Mouse (Mus musculus) layer of hippocampus, postnatal 36 days (tissue): ENCODE data around the gene Gm9972. TPM values are rescaled to one million over a fixed set of nuclear protein-coding genes. Genes with fewer than 3 reads are reported as not detected.

Experiments used
- DNase-seq, 2 experiments: peaks; one replicate each; pipeline ENCODE4 v3.0.0; 2022
- total RNA-seq, 2 experiments: library from RNA; stranded (reverse); gene quantifications; 2 replicates each; pipeline ENCODE4 v1.2.3; 2021

The Gm9972 gene
- total RNA-seq = not detected

DNA sequence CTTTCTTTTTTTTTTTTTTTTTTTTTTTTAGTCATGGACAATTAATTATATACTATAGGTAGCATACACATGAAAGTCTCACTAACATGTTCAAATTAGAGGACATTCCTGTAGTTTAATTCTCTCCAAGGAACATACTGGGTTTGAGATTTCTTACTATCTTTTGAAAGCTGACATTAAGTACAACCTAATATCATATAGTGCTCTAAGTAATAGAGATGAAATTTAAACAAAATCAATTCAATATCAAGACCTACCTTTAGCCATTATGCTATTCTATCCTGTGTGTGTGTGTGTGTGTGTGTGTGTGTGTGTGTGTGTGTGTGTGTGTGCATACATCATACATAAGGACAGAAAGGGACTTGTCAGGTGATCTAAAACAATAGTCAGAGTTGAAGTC is at the start of gene Gm9972:
TSS of gene Gm9972 (plus strand) at position 301 of the 400 bp plus-strand sequence.
- no peak for DNase-seq

DNA sequence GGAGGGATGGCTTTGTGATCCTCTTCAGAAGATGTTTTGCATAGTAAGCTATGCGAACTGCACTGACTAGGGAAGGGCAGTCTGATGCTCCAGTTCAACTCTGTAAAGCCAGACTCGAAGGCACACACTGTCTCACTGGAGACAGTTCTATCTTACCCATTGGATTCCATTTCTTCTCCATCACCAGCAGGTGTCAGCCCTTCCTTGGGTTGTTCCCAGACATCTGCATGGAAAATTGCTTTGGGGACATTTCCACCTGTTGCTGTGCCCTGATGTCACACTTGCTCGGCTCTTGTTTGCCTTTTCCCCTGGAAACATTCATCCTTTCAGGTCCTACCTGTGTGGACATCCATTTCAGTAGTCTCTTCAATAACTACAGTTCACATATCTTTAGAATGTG is 36.4 kb upstream of the Gm9972 start:
- peak in 1 of 2 experiments; percentile 12 for DNase-seq

- no peak for DNase-seq
Measured at GRCm38 (mm10) chr11:43011941-43012340, 23.6 kb upstream of the Gm9972 start.

DNA sequence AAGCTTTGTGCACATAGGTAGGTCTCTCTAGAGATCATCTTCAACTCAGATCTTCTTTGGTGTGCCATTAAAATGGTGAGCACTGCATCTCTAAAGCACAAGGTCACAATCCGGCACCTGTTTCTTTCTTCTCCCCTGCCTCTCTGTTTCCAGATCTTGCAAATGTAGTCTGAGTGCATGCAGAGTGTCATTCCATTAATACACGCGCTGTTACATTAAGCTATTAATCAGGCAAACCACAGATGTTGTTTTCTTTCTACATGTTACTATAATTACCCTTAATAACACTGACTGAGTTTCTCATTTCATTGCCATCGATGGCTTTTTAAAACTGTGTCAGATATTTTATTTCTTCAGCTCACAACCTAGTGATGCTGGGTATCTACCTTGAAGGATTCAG is 22.6 kb upstream of the Gm9972 start:
- no peak for DNase-seq

DNA sequence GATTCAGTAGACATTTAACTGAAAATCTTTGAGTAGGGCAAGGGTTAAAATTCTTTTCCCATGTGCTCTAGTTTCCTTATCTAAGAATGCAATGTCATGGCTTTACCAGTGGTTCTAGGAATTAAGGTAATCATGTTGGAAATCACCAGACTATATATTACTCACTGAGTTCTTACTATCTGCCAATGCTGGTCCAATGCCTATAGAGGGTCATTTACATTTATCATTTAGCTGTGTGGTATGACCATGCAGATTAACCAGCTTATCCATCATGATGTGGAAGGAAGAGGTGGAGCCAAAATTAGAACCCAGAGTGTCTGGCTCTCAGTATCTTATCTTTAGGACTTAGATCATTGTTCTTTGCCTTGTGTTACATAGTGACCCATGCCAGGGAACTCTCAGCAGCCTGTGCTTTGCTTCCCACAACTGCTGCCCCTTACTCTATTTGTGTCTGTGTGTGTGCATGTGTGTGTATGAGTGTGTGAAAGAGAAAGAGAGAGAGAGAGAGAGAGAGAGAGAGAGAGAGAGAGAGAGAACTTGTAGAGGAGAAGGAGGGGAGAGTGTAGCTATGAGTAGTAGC is 12.3 kb upstream of the Gm9972 start:
- DNase-seq = no peak

GRCm38 (mm10) chr11:43029813-43030212 is 5.7 kb upstream of the Gm9972 start:
- no peak for DNase-seq

GRCm38 (mm10) chr11:43032141-43032540 is 3.4 kb upstream of the Gm9972 start:
- no peak for DNase-seq

GRCm38 (mm10) chr11:43045871-43046548 is 10.5 kb downstream of the Gm9972 start:
- DNase-seq = no peak

DNA sequence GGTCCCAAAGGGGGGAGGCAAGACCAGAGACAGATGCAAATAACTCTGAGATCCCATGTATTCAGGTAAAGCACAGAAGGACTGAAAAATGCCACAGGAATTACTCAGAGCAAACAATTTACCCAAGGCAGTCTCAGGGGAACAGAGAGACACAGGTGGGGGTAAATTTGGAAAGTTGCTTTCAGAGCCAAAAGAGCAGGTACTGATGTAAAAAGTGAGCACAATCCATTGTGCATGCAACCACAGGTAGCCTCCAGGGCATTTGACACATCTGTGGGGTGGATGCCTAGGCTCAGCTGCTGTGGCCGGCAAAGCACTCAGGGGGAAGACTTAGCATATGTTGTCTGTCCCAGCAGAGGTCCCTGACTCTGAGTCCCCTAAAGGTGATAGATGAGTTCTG is 13.8 kb downstream of the Gm9972 start:
- DNase-seq = no peak

GRCm38 (mm10) chr11:43054972-43055371 is 19.4 kb downstream of the Gm9972 start:
- DNase-seq = peak in 1 of 2 experiments; percentile 21

GRCm38 (mm10) chr11:43059437-43059970 is 24.0 kb downstream of the Gm9972 start:
- no peak for DNase-seq

DNA sequence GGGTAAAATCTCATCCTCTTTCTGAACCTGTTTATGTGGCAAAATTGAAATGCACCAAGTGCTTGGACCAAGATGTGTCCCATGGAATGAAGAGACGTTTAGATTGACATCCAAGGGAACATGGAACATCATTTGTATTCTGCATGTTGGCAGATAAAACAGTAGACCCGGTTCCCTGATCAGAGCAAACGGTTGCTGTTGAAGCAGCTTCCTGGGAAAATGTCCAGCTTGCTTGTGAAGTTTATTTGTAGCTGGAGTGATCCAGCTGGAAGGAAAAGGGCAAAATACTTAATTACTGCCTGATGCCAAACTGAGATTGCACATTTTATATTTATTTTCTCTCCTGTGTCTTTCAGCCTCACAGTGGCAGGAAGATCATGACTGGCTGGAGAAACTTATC is 26.7 kb downstream of the Gm9972 start:
- DNase-seq = peak; percentile 8 to 23

- no peak for DNase-seq
Measured at GRCm38 (mm10) chr11:43086309-43087050, 50.9 kb downstream of the Gm9972 start.

Other genes starting within 250 kb of the Gm9972 start
- 1 to 10 TPM; 1.2 to 1.5 TPM for gene Atp10b, start 114.1 kb downstream of the Gm9972 start, total RNA-seq